Mouse (Mus musculus) CH12.LX (cell line): Measurements from ENCODE around the gene Map2k1. TPM values are rescaled to one million over a fixed set of nuclear protein-coding genes. Genes with fewer than 3 reads are reported as not detected.

Experiments
- DNase-seq: peaks from one replicate; pipeline ENCODE4 v3.0.0-alpha.2; 2013; ENCODE audit errors: extremely low read depth
- H3K27ac ChIP-seq: 2 replicates; pipeline ENCODE4 v1.5.1; 2012; ENCODE audit warnings: low read depth, mild to moderate bottlenecking, control low read depth, moderate library complexity; ENCODE audit not compliant: insufficient read depth
- H3K27me3 ChIP-seq: replicated peaks from 2 replicates; pipeline ENCODE3; 2012; ENCODE audit warnings: inconsistent platforms
- H3K36me3 ChIP-seq, 2 experiments: replicated peaks in 1 of 2; 2 replicates each; pipeline versions ENCODE3 to v1.6.1; 2012; ENCODE audit warnings: inconsistent platforms in 1 of 2, low read length in 1 of 2, mild to moderate bottlenecking in 1 of 2, mixed read lengths in 1 of 2, moderate library complexity in 1 of 2; ENCODE audit not compliant: control insufficient read depth in 1 of 2, insufficient read depth in 1 of 2
- H3K4me1 ChIP-seq, 2 experiments: 2 replicates each; pipeline ENCODE4 v1.6.1; 2012; ENCODE audit warnings: inconsistent platforms in 1 of 2, moderate library complexity in 1 of 2; ENCODE audit not compliant: insufficient read depth in 2 of 2, control insufficient read depth in 1 of 2
- H3K4me2 ChIP-seq: 2 replicates; pipeline ENCODE4 v1.6.1; 2012; ENCODE audit warnings: low read depth, mild to moderate bottlenecking, control low read depth; ENCODE audit not compliant: poor library complexity, insufficient read depth, severe bottlenecking
- H3K4me3 ChIP-seq, 3 experiments: fragments of 150-350 bp in 1 of 3; sonication (generic) in 1 of 3; replicated peaks in 1 of 3; 2 replicates each; pipeline versions ENCODE3 to v1.5.1; 2011 to 2012; ENCODE audit warnings: low read depth in 2 of 3, low read length in 2 of 3, mild to moderate bottlenecking in 2 of 3, moderate library complexity in 2 of 3, control low read depth in 1 of 3, improper control_type of control experiment in 1 of 3, inconsistent platforms in 1 of 3, mixed read lengths in 1 of 3; ENCODE audit not compliant: poor library complexity in 1 of 3
- H3K79me2 ChIP-seq: replicated peaks from 2 replicates; pipeline ENCODE4 v1.6.1; 2012; ENCODE audit warnings: mild to moderate bottlenecking, moderate library complexity; ENCODE audit not compliant: control insufficient read depth, poor library complexity, insufficient read depth, severe bottlenecking; ENCODE audit errors: extremely low read depth
- H3K9ac ChIP-seq: 2 replicates; pipeline ENCODE4 v1.6.1; 2012; ENCODE audit warnings: low read depth, mild to moderate bottlenecking, control low read depth, moderate library complexity; ENCODE audit not compliant: insufficient read depth
- H3K9me3 ChIP-seq: replicated peaks from 2 replicates; pipeline ENCODE3; 2012; ENCODE audit warnings: low read length, inconsistent platforms, mixed read lengths
- CHD2 ChIP-seq: IDR thresholded peaks from 2 replicates; pipeline ENCODE4 v1.6.1; 2011; ENCODE audit warnings: low read length, improper control_type of control experiment
- E2F4 ChIP-seq: IDR thresholded peaks from 2 replicates; pipeline ENCODE4 v1.6.1; 2011; ENCODE audit warnings: low read depth, low read length, improper control_type of control experiment; ENCODE audit not compliant: insufficient replicate concordance
- JUND ChIP-seq: conservative IDR thresholded peaks from 2 replicates; pipeline ENCODE4 v1.6.1; 2011; ENCODE audit warnings: low read depth, low read length, improper control_type of control experiment
- NELFE ChIP-seq: IDR thresholded peaks from 2 replicates; pipeline ENCODE4 v1.6.1; 2011; ENCODE audit warnings: low read depth, low read length, improper control_type of control experiment
- POLR2A ChIP-seq: IDR thresholded peaks from 2 replicates; pipeline ENCODE4 v1.6.1; 2011; ENCODE audit warnings: low read depth, mild to moderate bottlenecking, improper control_type of control experiment, low read length
- SMC3 ChIP-seq: IDR thresholded peaks from 2 replicates; pipeline ENCODE4 v1.6.1; 2011; ENCODE audit warnings: low read depth, low read length, improper control_type of control experiment
- USF1 ChIP-seq: IDR thresholded peaks from 2 replicates; pipeline ENCODE4 v1.6.1; 2014; ENCODE audit warnings: low read depth, mild to moderate bottlenecking, inconsistent platforms, low read length, improper control_type of control experiment
- USF2 ChIP-seq: conservative IDR thresholded peaks from 2 replicates; pipeline ENCODE4 v1.6.1; 2011; ENCODE audit warnings: low read depth, low read length, improper control_type of control experiment
- ZNF384 ChIP-seq: IDR thresholded peaks from 2 replicates; pipeline ENCODE4 v1.6.1; 2012; ENCODE audit warnings: low read depth, low read length, improper control_type of control experiment, inconsistent platforms
- dilution Hi-C: fragments of 300-500 bp; cut with MboI; formaldehyde crosslinking; loops from 2 replicates; pipeline ENCODE4 v1.14.3; 2020; ENCODE audit warnings: low sequenced_read_pairs; ENCODE audit not compliant: extremely low pct_unique_long_range_greater_than_20kb, extremely low pct_ligation_motif_present
- in situ Hi-C: fragments of 300-500 bp; cut with MboI; formaldehyde crosslinking; loops from 3 replicates; pipeline ENCODE4 v1.14.3; 2019; ENCODE audit warnings: low sequenced_read_pairs, low pct_ligation_motif_present, low pct_unique_long_range_greater_than_20kb, mixed read lengths
- polyA plus RNA-seq: library from polyadenylated mRNA; unstranded; fragments of >175 nt; gene quantifications from 2 replicates; pipeline ENCODE4 v1.2.1, GENCODE M21; 2012; ENCODE audit warnings: low read depth; ENCODE audit not compliant: insufficient read length
- total RNA-seq, 2 experiments: library from RNA; depleted of rRNA; stranded (reverse); fragments of 300-350 nt in 1 of 2; fragments of >200 nt in 1 of 2; gene quantifications; 2 replicates each; pipeline ENCODE4 v1.2.3; 2012 to 2014

Map2k1 gene
- total and polyA plus RNA-seq, 3 experiments = 56.3 to 122 (median 74.0) TPM

- Histone ChIP-seq H3K79me2 (0 out of 2 replicates have a peak, but pooled peaks cover under 1% of the 10 kb centered on the region), H3K9ac (no peak overlapping the region), H3K36me3 (peaks cover 0 to 55% of the 10 kb centered on the region in 2 experiments), H3K9me3 (no peaks in the 10 kb centered on the region), H3K27ac (no peak overlapping the region), H3K4me2 (no peak overlapping the region), H3K4me1 (peaks cover 0 to 41% of the 10 kb centered on the region in 2 experiments; a peak in 2 of 4 replicates), H3K27me3 (no peaks in the 10 kb centered on the region), H3K4me3 (no peak overlapping the region)
- DNase-seq = no peak
- dilution Hi-C loops = no loop called here
- no peak for TF ChIP-seq CHD2
- no peak for TF ChIP-seq SMC3
- no peak for TF ChIP-seq ZNF384
- no peak for TF ChIP-seq USF2
- no peak for TF ChIP-seq JUND
- in situ Hi-C loops = no loop called here
Observed at GRCm38 (mm10) chr9:64228972-64229371, 24.5 kb downstream of the Map2k1 start.

DNA sequence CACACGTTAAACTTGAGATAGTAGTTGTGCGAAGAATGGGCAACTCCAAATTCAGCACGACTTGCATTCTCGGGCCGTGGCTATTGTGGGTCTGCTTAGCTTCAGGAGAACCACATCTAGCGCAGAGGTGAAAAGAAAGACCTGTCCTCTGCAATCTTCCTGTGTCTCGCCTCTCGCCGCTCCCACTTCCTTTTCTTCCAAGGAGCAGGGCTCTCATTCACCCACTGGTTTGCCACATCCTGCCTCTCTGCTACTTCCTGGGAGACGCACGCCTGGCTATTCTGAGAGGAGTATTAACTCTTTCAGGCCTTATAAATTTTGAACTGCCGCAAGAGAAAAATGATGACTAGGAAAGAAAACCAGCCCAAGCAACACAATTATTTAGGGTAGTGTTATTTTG lies 25.7 kb downstream of the Map2k1 start:
- no peak for DNase-seq
- no peak overlapping the region for H3K4me2 ChIP-seq

GRCm38 (mm10) chr9:64225805-64226204 lies 27.6 kb downstream of the Map2k1 start:
- Histone ChIP-seq H3K79me2 (0 out of 2 replicates have a peak, but pooled peaks cover 3% of the 10 kb centered on the region), H3K4me2 (no peak overlapping the region), H3K9ac (no peak overlapping the region), H3K4me1 (peaks cover 0 to 49% of the 10 kb centered on the region in 2 experiments; a peak in 2 of 4 replicates), H3K27ac (no peak overlapping the region), H3K36me3 (peaks cover 0 to 52% of the 10 kb centered on the region in 2 experiments), H3K4me3 (no peak overlapping the region)
- in situ Hi-C loops = no loop called here
- dilution Hi-C loops = no loop called here
- DNase-seq = no peak
- no peak for TF ChIP-seq NELFE
- TF ChIP-seq, all 38 proteins: peak for 0
- Histone ChIP-seq H3K27me3 (no peaks in the 10 kb centered on the region), H3K9me3 (no peaks in the 10 kb centered on the region)

More for the DNA sequence above, 25.7 kb downstream of the Map2k1 start:
- peaks cover 0 to 41% of the 10 kb centered on the region in 2 experiments; a peak in 2 of 4 replicates for H3K4me1 ChIP-seq
- dilution Hi-C loops = no loop called here
- 0 out of 2 replicates have a peak, but pooled peaks cover 3% of the 10 kb centered on the region for H3K79me2 ChIP-seq
- TF ChIP-seq USF1 (no peak), E2F4 (no peak), CHD2 (no peak), POLR2A (no peak)
- H3K9me3 ChIP-seq = no peaks in the 10 kb centered on the region
- H3K27me3 ChIP-seq = no peaks in the 10 kb centered on the region
- H3K36me3 ChIP-seq = peaks cover 0 to 57% of the 10 kb centered on the region in 2 experiments
- no peak overlapping the region for H3K27ac ChIP-seq
- H3K9ac ChIP-seq = no peak overlapping the region
- H3K4me3 ChIP-seq = no peak overlapping the region
- in situ Hi-C loops = no loop called here
